Mouse (Mus musculus) subcutaneous adipose tissue, adult 2 months (tissue): ENCODE results near the gene Asb6. TPM values are rescaled to one million over a fixed set of nuclear protein-coding genes. Genes with fewer than 3 reads are reported as not detected.

Source experiments
- polyA plus RNA-seq: library from polyadenylated mRNA; depleted of rRNA; stranded (reverse); fragments of >200 nt; gene quantifications from 2 replicates; pipeline ENCODE4 v1.2.3, GENCODE M21; 2012; ENCODE audit warnings: low replicate concordance; rRNA removed

Asb6 gene
- polyA plus RNA-seq = 40.0 and 52.4 TPM in 2 replicates

DNA sequence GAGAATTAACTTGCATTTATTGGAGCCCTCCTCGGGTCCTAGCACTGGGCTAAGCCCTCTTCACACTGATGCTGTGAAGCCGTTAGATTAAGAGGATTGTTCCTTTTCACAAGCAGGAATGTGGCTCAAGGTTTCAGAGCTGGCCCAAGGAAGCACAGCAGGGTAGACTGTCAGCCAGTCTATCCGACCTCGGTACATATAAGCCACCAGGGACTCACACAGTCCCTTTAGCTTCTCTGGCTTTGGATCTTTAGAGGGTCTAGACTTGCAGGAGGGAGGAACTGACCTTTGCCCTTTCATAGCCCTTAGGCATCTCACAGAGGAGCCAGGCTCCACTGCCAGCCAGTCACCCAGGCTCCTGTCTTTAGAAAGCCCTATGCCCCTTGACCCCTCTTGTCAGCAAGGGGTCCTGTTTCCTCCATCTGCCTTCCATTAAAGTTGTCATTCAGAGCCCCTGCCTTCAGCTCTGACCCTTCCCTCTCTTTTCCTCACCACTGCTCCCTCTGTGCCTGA lies at the start of gene Asb6:
Gene Asb6, minus strand, starts transcription at position 51 of the 513 bp plus-strand sequence.

DNA sequence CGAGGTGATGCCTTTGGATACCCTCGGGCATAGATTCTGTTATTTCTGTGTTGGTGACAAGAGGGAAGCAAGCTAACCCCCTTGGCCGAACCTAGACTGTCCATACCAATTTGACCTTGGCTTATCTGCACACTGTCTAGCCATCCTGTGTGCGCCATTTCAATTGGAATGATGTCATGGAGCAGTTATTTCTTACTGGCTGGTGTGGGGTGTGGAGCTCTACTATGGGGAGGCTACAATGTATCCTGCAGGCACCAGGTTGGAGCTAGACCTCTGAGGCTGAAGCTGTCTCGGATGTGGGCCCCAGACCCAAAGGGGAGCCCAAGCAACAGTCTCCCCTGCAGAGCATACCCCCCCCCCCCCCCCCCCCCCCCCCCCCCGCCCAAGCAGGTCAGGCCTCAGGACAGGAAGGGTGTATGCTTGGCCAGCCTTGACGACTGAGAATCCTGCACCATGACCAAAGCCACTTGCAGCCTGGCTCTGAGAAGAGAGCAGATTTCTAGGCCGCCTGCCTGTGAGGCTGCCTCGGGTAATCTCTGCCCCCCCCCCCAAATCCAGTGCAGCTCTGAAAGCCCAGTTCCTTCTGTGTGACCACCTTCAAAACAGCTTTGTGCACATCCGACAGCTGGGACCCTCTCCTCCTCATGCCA lies 4.4 kb upstream of the Asb6 start, which contains the start of gene Prrx2:
Gene Prrx2, plus strand, starts transcription at position 600 of the 650 bp plus-strand sequence.

DNA sequence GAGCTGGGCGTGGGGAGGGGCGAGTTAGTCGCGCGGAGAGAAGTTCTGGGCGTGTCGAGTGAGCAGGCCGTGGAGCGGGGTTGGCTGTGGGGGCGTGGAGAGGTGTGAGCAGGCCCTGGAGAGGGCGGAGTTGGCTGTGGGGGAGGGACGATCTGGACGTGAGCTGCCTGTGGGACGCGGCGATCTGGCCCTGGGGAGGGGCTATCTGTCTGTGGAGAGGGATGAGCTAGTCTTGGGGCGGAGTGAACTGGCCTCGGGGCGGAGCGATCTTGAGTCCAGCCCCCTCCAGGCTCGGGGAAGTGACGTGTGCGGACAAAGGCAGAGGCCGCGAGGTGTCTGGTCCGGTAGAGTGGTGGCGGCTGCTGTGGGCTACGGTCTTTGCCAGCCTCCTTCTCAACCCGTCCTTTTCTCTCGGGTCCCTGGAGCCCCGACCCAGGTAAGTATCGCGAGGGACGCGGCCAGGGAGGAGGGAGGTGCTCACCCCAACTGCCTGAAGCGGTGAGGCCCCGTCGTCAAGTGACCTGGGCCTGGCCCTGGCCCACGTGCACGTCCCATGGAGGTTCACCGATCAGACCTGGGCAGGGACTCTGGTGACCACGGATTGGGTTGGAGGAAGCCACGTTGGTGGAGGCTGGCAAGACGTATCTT lies 22.4 kb downstream of the Asb6 start, which contains the start of gene Ntmt1:
Gene Ntmt1, plus strand, starts transcription at position 179 of the 648 bp plus-strand sequence.

GRCm38 (mm10) chr2:30803604-30804003 lies 26.5 kb downstream of the Asb6 start, which contains the start of gene 1700001O22Rik:
Gene 1700001O22Rik (minus strand): TSS chr2:30803661.

Other genes starting within 250 kb of the Asb6 start
- gene Cstad, start 235.3 kb downstream of the Asb6 start, polyA plus RNA-seq = 0.39 and 2.7 TPM in 2 replicates
- gene 1700001O22Rik, start 26.7 kb downstream of the Asb6 start, polyA plus RNA-seq = 1.8 and 6.4 TPM in 2 replicates
- 32.1 and 56.1 TPM in 2 replicates for gene Ntmt1, start 22.5 kb downstream of the Asb6 start, polyA plus RNA-seq
- gene Prrx2, start 4.6 kb upstream of the Asb6 start, polyA plus RNA-seq = 16.2 and 47.7 TPM in 2 replicates
- gene Ptges, start 99.5 kb upstream of the Asb6 start, polyA plus RNA-seq = 138 and 230 TPM in 2 replicates
- 31.9 and 50.1 TPM in 2 replicates for gene Tor1b, start 122.6 kb upstream of the Asb6 start, polyA plus RNA-seq
- 45.7 and 50.5 TPM in 2 replicates for gene Tor1a, start 137.6 kb upstream of the Asb6 start, polyA plus RNA-seq
- gene BC005624, start 151.9 kb upstream of the Asb6 start, polyA plus RNA-seq = 22.8 and 27.0 TPM in 2 replicates
- gene Usp20, start 151.9 kb upstream of the Asb6 start, polyA plus RNA-seq = 14.3 and 18.9 TPM in 2 replicates